Mouse (Mus musculus) lung, embryonic 16.5 days (tissue): Measurements from ENCODE around the gene Klc2. TPM values are rescaled to one million over a fixed set of nuclear protein-coding genes. Genes with fewer than 3 reads are reported as not detected.
A peak's percentile ranks its signal among the peaks of the same experiment; 100 is the strongest.

Experiments used
- ATAC-seq: fragments of 200-750 bp; cut with Nextera tagmentation; 2 replicates; pipeline ENCODE4 v1.8.0; 2017; ENCODE audit warnings: low read depth, mild to moderate bottlenecking, moderate library complexity
- H3K27ac ChIP-seq: fragments of 300-500 bp; sonication (generic); 2 replicates; pipeline ENCODE4 v1.5.1; 2014; ENCODE audit warnings: mild to moderate bottlenecking, control low read depth, low read length
- H3K27me3 ChIP-seq: fragments of 300-500 bp; sonication (generic); 2 replicates; pipeline ENCODE4 v1.6.1; 2014; ENCODE audit warnings: low read depth, low read length, mixed read lengths; ENCODE audit not compliant: control insufficient read depth, insufficient read depth
- H3K36me3 ChIP-seq: fragments of 300-500 bp; sonication (generic); 2 replicates; pipeline ENCODE4 v1.6.1; 2014; ENCODE audit warnings: low read length; ENCODE audit not compliant: control insufficient read depth, insufficient read depth
- H3K4me1 ChIP-seq: fragments of 300-500 bp; sonication (generic); replicated peaks from 2 replicates; pipeline ENCODE4 v1.6.1; 2014; ENCODE audit warnings: low read length, mixed read lengths; ENCODE audit not compliant: control insufficient read depth, insufficient read depth
- H3K4me2 ChIP-seq: fragments of 300-500 bp; sonication (generic); 2 replicates; pipeline ENCODE4 v1.6.1; 2014; ENCODE audit warnings: low read depth, low read length, control low read depth
- H3K4me3 ChIP-seq: fragments of 300-500 bp; sonication (generic); 2 replicates; pipeline ENCODE4 v1.5.1; 2014; ENCODE audit warnings: mild to moderate bottlenecking, low read length, control low read depth
- H3K9ac ChIP-seq: fragments of 300-500 bp; sonication (generic); 2 replicates; pipeline ENCODE4 v1.6.1; 2014; ENCODE audit warnings: low read length, control low read depth
- H3K9me3 ChIP-seq: fragments of 300-500 bp; sonication (generic); 2 replicates; pipeline ENCODE4 v1.6.1; 2016; ENCODE audit warnings: low read length; ENCODE audit not compliant: control insufficient read depth
- WGBS: fragments of 180-500 bp; shearing (Covaris S2); extraction: QIAGEN DNeasy Blood & Tissue Kit; methylation state at CpG from one replicate; pipeline ENCODE4 v1.1.7; 2014; 5-methylcytosine and 5-hydroxymethylcytosine counted together
- polyA plus RNA-seq: library from polyadenylated mRNA; unstranded; fragments of >200 nt; fragmentation: Nextera tagmentation; extraction: Ambion mirVana; gene quantifications from 2 replicates; pipeline ENCODE4 v1.2.1, GENCODE M21; 2015

Gene Klc2
- polyA plus RNA-seq, 1 experiment from 2014 or later, result 14.6 TPM

DNA sequence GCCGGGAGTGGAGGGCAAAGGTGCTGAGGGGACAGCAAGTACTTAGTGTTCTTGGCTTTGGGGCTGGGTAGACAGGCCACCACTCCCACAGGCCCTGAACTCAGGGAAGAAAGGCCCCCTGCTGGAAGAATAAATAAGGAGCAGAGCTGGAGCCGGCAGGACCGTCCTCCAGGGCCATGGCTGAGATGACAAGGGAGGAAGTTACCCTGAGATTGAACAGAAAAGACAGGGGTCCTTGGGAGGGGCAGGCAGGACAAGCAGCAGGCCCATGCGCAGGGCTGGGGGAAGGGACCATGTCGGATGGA, 10.1 kb downstream of the Klc2 start:
- H3K9ac ChIP-seq, result no peak overlapping the region
- H3K9me3 ChIP-seq, result no peaks in the 10 kb centered on the region
- no peak overlapping the region for H3K4me3 ChIP-seq
- peaks cover 13% of the 10 kb centered on the region for H3K4me1 ChIP-seq
- WGBS, result 18% methylated on average over 5 of the region's 5 CpGs
- peak overlapping the region; percentile 64 for H3K27ac ChIP-seq
- peaks cover 28% of the 10 kb centered on the region for H3K36me3 ChIP-seq
- 0 out of 2 replicates have a peak, but pooled peaks have one; percentile 16 for ATAC-seq
- no peaks in the 10 kb centered on the region for H3K27me3 ChIP-seq
- H3K4me2 ChIP-seq, result no peak overlapping the region

- 62% methylated on average over 18 of the region's 18 CpGs for WGBS
- no peak for ATAC-seq
- Histone ChIP-seq H3K4me3 (no peak overlapping the region; the same call in 1 of the 2 replicates), H3K27me3 (no peaks in the 10 kb centered on the region), H3K9me3 (no peaks in the 10 kb centered on the region), H3K27ac (peak overlapping the region; percentile 64), H3K36me3 (peaks cover 29% of the 10 kb centered on the region), H3K4me1 (peaks cover 13% of the 10 kb centered on the region), H3K9ac (peak overlapping the region; percentile 16; the same call in 1 of the 2 replicates), H3K4me2 (no peak overlapping the region)
Measured at GRCm38 (mm10) chr19:5107556-5108270, 10.6 kb downstream of the Klc2 start.

GRCm38 (mm10) chr19:5106731-5107191, 11.6 kb downstream of the Klc2 start, which contains the start of gene Rab1b:
Rab1b (minus strand) TSS chr19:5107072.
- Histone ChIP-seq H3K9me3 (no peaks in the 10 kb centered on the region), H3K27me3 (no peaks in the 10 kb centered on the region), H3K4me2 (peak within 1 kb of the TSS; percentile 79), H3K36me3 (peaks cover 27% of the 10 kb centered on the region), H3K4me1 (peaks cover 13% of the 10 kb centered on the region), H3K27ac (peak within 1 kb of the TSS; percentile 94), H3K4me3 (peak within 1 kb of the TSS; percentile 86), H3K9ac (peak within 1 kb of the TSS; percentile 91)
- WGBS, result under 1% methylated on average over 46 of the region's 46 CpGs
- ATAC-seq, result peak; percentile 96

- Histone ChIP-seq H3K9me3 (no peaks in the 10 kb centered on the region), H3K4me1 (peaks cover 13% of the 10 kb centered on the region), H3K36me3 (peaks cover 25% of the 10 kb centered on the region), H3K9ac (peak overlapping the region; percentile 91), H3K4me2 (peak overlapping the region; percentile 79), H3K4me3 (peak overlapping the region; percentile 86), H3K27me3 (no peaks in the 10 kb centered on the region), H3K27ac (peak overlapping the region; percentile 94)
- no peak; the same call in 1 of the 2 replicates for ATAC-seq
- 3% methylated on average over 9 of the region's 9 CpGs for WGBS
Measured at GRCm38 (mm10) chr19:5106074-5106473, 12.3 kb downstream of the Klc2 start.

DNA sequence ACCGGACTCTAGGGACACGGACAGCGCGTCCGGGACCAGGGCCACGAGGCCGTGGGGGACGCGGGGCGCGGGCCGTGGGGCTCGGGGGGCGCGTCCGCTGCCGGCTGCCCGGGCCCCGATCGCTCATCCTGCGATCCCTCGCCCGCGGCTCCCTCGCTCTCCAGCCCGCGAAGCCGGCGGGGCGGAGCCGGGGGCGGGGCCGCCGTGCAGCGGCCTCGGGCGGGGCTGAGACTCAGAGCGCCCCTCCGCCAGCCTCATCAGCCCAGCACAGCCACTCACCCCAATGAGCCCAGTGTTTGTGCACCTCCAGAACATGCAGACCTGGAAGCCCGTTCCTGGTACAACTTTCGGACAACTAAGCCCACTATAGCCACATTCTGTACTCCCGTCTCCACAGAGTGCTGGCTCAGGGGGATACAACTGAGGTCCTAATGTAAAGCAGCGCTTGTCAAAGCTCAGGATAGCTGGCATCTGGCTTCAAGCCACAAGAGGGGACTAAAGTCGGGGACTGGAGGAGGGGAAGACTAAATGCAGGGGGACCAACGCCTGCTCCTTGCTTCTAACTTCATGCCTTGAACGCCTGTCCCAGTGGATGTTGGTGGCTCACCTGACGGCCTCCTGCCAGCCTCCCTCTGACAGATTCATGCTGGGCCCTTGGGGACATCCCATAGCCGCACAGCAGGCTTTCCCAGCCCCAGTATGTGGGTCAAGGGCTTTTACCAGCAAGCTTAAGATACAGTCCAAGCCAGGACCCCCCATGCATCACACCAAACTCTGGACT, 19.8 kb downstream of the Klc2 start, which contains the start of gene Cnih2:
Gene Cnih2 (minus strand): TSS at position 159 of the 781 bp plus-strand sequence.
- 4% methylated on average over 32 of the region's 48 CpGs for WGBS
- Histone ChIP-seq H3K4me3 (peak within 1 kb of the TSS; percentile 57), H3K27me3 (peaks cover 3% of the 10 kb centered on the region; the same call in 1 of the 2 replicates), H3K9me3 (no peaks in the 10 kb centered on the region), H3K36me3 (peaks cover 21% of the 10 kb centered on the region), H3K4me1 (peaks cover 12% of the 10 kb centered on the region), H3K4me2 (peak within 1 kb of the TSS; percentile 99), H3K9ac (peak within 1 kb of the TSS; percentile 72), H3K27ac (no peak within 1 kb of the TSS)
- peak; percentile 79 for ATAC-seq

- 4% methylated on average over 27 of the region's 31 CpGs for WGBS
- H3K27me3 ChIP-seq, result peaks cover 3% of the 10 kb centered on the region; the same call in 1 of the 2 replicates
Measured at GRCm38 (mm10) chr19:5097521-5098362, 20.6 kb downstream of the Klc2 start.

GRCm38 (mm10) chr19:5095887-5096474, 22.4 kb downstream of the Klc2 start:
- Histone ChIP-seq H3K27ac (no peak overlapping the region), H3K9ac (no peak overlapping the region), H3K36me3 (peaks cover 24% of the 10 kb centered on the region), H3K4me2 (no peak overlapping the region), H3K4me3 (no peak overlapping the region), H3K9me3 (no peaks in the 10 kb centered on the region), H3K27me3 (peaks cover 3% of the 10 kb centered on the region; the same call in 1 of the 2 replicates), H3K4me1 (peaks cover 12% of the 10 kb centered on the region)
- 7% methylated on average over 9 of the region's 9 CpGs for WGBS
- no peak for ATAC-seq

More at GRCm38 (mm10) chr19:5097521-5098362, 20.6 kb downstream of the Klc2 start:
- H3K27ac ChIP-seq, result no peak overlapping the region
- peak overlapping the region; percentile 99 for H3K4me2 ChIP-seq
- no peak; the same call in 1 of the 2 replicates for ATAC-seq
- peak overlapping the region; percentile 72 for H3K9ac ChIP-seq
- H3K4me3 ChIP-seq, result peak overlapping the region; percentile 57
- peaks cover 12% of the 10 kb centered on the region for H3K4me1 ChIP-seq
- H3K9me3 ChIP-seq, result no peaks in the 10 kb centered on the region
- peaks cover 19% of the 10 kb centered on the region for H3K36me3 ChIP-seq

DNA sequence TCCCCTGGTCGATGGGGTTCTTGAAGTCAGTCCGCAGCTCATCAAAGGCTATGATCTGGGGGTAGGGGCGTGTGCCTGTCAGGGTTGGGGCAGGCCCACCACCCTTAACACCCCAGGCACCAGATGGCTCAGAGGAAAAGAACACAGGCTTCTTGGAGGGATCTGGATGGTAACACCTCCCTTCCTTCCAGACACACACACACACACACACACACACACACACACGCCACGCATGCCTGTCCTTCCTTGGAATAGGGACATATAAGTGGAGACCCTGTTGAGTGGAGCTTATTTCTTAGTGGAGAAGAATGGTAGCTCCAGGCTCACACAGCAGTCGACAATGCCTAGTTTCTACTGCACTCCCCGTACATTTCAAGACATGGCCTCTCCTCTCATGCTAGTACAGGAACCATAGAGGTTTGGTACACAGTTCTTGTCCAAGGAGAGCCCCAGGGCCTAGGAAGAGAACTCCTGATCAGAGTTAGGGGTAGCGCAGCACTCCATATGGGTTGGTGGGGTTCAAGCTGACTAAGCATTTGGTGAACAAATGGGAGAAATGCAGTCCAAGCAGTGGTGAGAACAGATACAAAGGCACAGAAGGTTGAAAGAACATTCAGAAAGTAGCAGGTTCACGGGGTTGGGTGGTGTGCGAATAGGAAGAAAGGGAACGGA, 23.5 kb downstream of the Klc2 start:
- WGBS, result 40% methylated on average over 11 of the region's 11 CpGs
- Histone ChIP-seq H3K9me3 (no peaks in the 10 kb centered on the region), H3K4me3 (no peak overlapping the region), H3K9ac (no peak overlapping the region), H3K4me1 (peaks cover 12% of the 10 kb centered on the region), H3K27me3 (peaks cover 3% of the 10 kb centered on the region; the same call in 1 of the 2 replicates), H3K4me2 (no peak overlapping the region), H3K27ac (no peak overlapping the region), H3K36me3 (peaks cover 15% of the 10 kb centered on the region)
- peak; percentile 0; the same call in 1 of the 2 replicates for ATAC-seq
